ENCODE assay signal across 21 mouse cellular contexts in genomic region chr2:132672121-132672520, GRCm38 (mm10).
"Had no signal": no experiment of that assay in that cellular context is flagged by ENCODE, and none has a peak within 500 bp of the region (broad histone marks: within the 10 kb centered on the region; RNA-seq: fewer than 3 reads in every experiment).

No protein-coding gene starts in this region.

- DNase-seq: cerebellum, adult 2 months; cerebellum, adult 8-10 months; cerebellum, adult 9-10 months; cerebellum, adult 9-11 months; cerebellum, postnatal 10 days; cerebellum, postnatal 14 days; cerebellum, postnatal 25 days; cerebellum, postnatal 36 days; embryo, embryonic 11 days; forebrain, postnatal 0 days; gastrocnemius, adult 2 months; gastrocnemius, postnatal 10 days; gastrocnemius, postnatal 14 days; gastrocnemius, postnatal 25 days; gastrocnemius, postnatal 36 days; heart, adult 18-20 months; heart, adult 2 months had no signal

- ATAC-seq: forebrain, embryonic 13.5 days; forebrain, embryonic 14.5 days; forebrain, embryonic 15.5 days; forebrain, embryonic 16.5 days; forebrain, postnatal 0 days had no signal
